Mouse (Mus musculus): Measurements from ENCODE around the gene Agmo.

GRCm38 (mm10) chr12:37274658-37275019 is 33.2 kb downstream of the Agmo start:
- TF ChIP-seq CTCF (IDR thresholded peaks at IDR 0.05; ENCODE audit: low read depth, low read length) (no peak), POLR2A (IDR thresholded peaks at IDR 0.05; ENCODE audit: insufficient read depth, low read length) (no peak)

Measured in ES-Bruce4 (cell line).